Mouse (Mus musculus) olfactory bulb, adult 2 months (tissue): ENCODE measurements around the gene Plekhg5.

Source experiments
- CTCF ChIP-seq: fragments of 200-500 bp; IDR thresholded peaks from 2 replicates; pipeline ENCODE4 v1.5.1; 2012; ENCODE audit warnings: low read depth, mild to moderate bottlenecking, low read length, moderate library complexity; ENCODE audit not compliant: insufficient read depth
- POLR2A ChIP-seq: fragments of 200-500 bp; IDR thresholded peaks from 2 replicates; pipeline ENCODE4 v1.6.1; 2012; ENCODE audit warnings: mild to moderate bottlenecking, low read depth, low read length, moderate library complexity; ENCODE audit not compliant: insufficient read depth

GRCm38 (mm10) chr4:152068166-152068724, 4.1 kb upstream of the Plekhg5 start:
- no peak for TF ChIP-seq CTCF
- no peak for TF ChIP-seq POLR2A
